Mouse (Mus musculus) liver, embryonic 11.5 days (tissue): ENCODE measurements at regions not wholly inside any gene's neighbourhood (a gene's known extent, or its start where the extent isn't known, plus 50 kb on each side); places are given as distances from the start of the nearest gene placed in this dataset.

Experiments used
- ATAC-seq: fragments of 200-750 bp; cut with Nextera tagmentation; replicated peaks from 2 replicates; pipeline ENCODE4 v1.8.0; 2017; ENCODE audit warnings: moderate number of reproducible peaks, mild to moderate bottlenecking, moderate TSS enrichment, moderate library complexity; ENCODE audit not compliant: low FRiP score
- DNase-seq: peaks from one replicate; pipeline ENCODE4 v3.0.0-alpha.2; 2017; ENCODE audit warnings: low spot score
- H3K27ac ChIP-seq: fragments of 300-500 bp; sonication (generic); 2 replicates; pipeline ENCODE4 v1.5.1; 2014; ENCODE audit warnings: mild to moderate bottlenecking, low read depth, low read length, control low read depth
- H3K27me3 ChIP-seq: fragments of 300-500 bp; sonication (generic); replicated peaks from 2 replicates; pipeline ENCODE4 v1.6.1; 2014; ENCODE audit warnings: low read length, mixed read lengths; ENCODE audit not compliant: control insufficient read depth, insufficient read depth
- H3K36me3 ChIP-seq: fragments of 300-500 bp; sonication (generic); 2 replicates; pipeline ENCODE4 v1.6.1; 2014; ENCODE audit warnings: mild to moderate bottlenecking, low read length, moderate library complexity, mixed read lengths; ENCODE audit not compliant: control insufficient read depth, insufficient read depth
- H3K4me1 ChIP-seq: fragments of 300-500 bp; sonication (generic); replicated peaks from 2 replicates; pipeline ENCODE4 v1.6.1; 2014; ENCODE audit warnings: low read length, mixed read lengths; ENCODE audit not compliant: control insufficient read depth, insufficient read depth
- H3K4me2 ChIP-seq: fragments of 300-500 bp; sonication (generic); 2 replicates; pipeline ENCODE4 v1.6.1; 2014; ENCODE audit warnings: mild to moderate bottlenecking, control low read depth, moderate library complexity
- H3K4me3 ChIP-seq: fragments of 300-500 bp; sonication (generic); 2 replicates; pipeline ENCODE4 v1.5.1; 2014; ENCODE audit warnings: low read depth, low read length, control low read depth
- H3K9ac ChIP-seq: fragments of 300-500 bp; sonication (generic); 2 replicates; pipeline ENCODE4 v1.6.1; 2014; ENCODE audit warnings: low read depth, low read length, control low read depth
- H3K9me3 ChIP-seq: fragments of 300-500 bp; sonication (generic); 2 replicates; pipeline ENCODE4 v1.6.1; 2016; ENCODE audit warnings: low read length, inconsistent platforms, mixed read lengths; ENCODE audit not compliant: control insufficient read depth
- WGBS: fragments of 180-500 bp; shearing (Covaris S2); extraction: QIAGEN DNeasy Blood & Tissue Kit; methylation state at CpG from one replicate; pipeline ENCODE4 v1.1.7; 2014; 5-methylcytosine and 5-hydroxymethylcytosine counted together

- H3K4me3 ChIP-seq = no peak overlapping the region
- DNase-seq (no peak), ATAC-seq (no peak)
- H3K27me3 ChIP-seq = no peaks in the 10 kb centered on the region
- H3K4me1 ChIP-seq = no peaks in the 10 kb centered on the region
- H3K4me2 ChIP-seq = no peak overlapping the region
- H3K27ac ChIP-seq = no peak overlapping the region
- H3K36me3 ChIP-seq = no peaks in the 10 kb centered on the region
- H3K9ac ChIP-seq = no peak overlapping the region
- no peaks in the 10 kb centered on the region for H3K9me3 ChIP-seq
- WGBS = 81% methylated on average over 3 of the region's 3 CpGs
These were observed 242.0 kb downstream of the Pdha2 start for GRCm38 (mm10) chr3:140969892-140970880.

- Histone ChIP-seq H3K9me3 (no peaks in the 10 kb centered on the region), H3K4me2 (no peak overlapping the region), H3K4me1 (no peaks in the 10 kb centered on the region), H3K4me3 (no peak overlapping the region), H3K27ac (no peak overlapping the region), H3K36me3 (no peaks in the 10 kb centered on the region), H3K9ac (no peak overlapping the region), H3K27me3 (no peaks in the 10 kb centered on the region)
- no peak for ATAC-seq
- WGBS = 74% methylated on average over 3 of the region's 3 CpGs
- no peak for DNase-seq
These were observed 243.6 kb downstream of the Pdha2 start for GRCm38 (mm10) chr3:140968556-140968955.

- WGBS = 80% methylated on average over 1 of the region's 1 CpGs
- Histone ChIP-seq H3K27me3 (no peaks in the 10 kb centered on the region), H3K9me3 (no peaks in the 10 kb centered on the region), H3K4me2 (no peak overlapping the region), H3K9ac (no peak overlapping the region), H3K4me3 (no peak overlapping the region), H3K4me1 (no peaks in the 10 kb centered on the region), H3K36me3 (no peaks in the 10 kb centered on the region), H3K27ac (no peak overlapping the region)
- DNase-seq = no peak
- ATAC-seq = no peak
These were observed 254.5 kb downstream of the Pdha2 start for GRCm38 (mm10) chr3:140957666-140958065.

- Histone ChIP-seq H3K4me2 (no peak overlapping the region), H3K9ac (no peak overlapping the region), H3K36me3 (no peaks in the 10 kb centered on the region), H3K27ac (no peak overlapping the region), H3K4me3 (no peak overlapping the region), H3K27me3 (no peaks in the 10 kb centered on the region), H3K4me1 (peaks cover 4% of the 10 kb centered on the region; the same call in 1 of the 2 replicates), H3K9me3 (no peaks in the 10 kb centered on the region)
- WGBS = 62% methylated on average over 3 of the region's 3 CpGs
- DNase-seq (no peak), ATAC-seq (no peak)
These were observed 259.9 kb downstream of the Pdha2 start for GRCm38 (mm10) chr3:140952111-140952800.

GRCm38 (mm10) chr3:140951024-140951423 is 261.1 kb downstream of the Pdha2 start:
- Histone ChIP-seq H3K36me3 (no peaks in the 10 kb centered on the region), H3K9ac (no peak overlapping the region), H3K9me3 (no peaks in the 10 kb centered on the region), H3K4me3 (no peak overlapping the region), H3K27ac (no peak overlapping the region), H3K27me3 (no peaks in the 10 kb centered on the region), H3K4me2 (no peak overlapping the region), H3K4me1 (peaks cover 4% of the 10 kb centered on the region; the same call in 1 of the 2 replicates)
- ATAC-seq (no peak), DNase-seq (no peak)
- 47% methylated on average over 2 of the region's 2 CpGs for WGBS

- H3K9ac ChIP-seq = no peak overlapping the region
- no peaks in the 10 kb centered on the region for H3K27me3 ChIP-seq
- peak overlapping the region; percentile 63 for H3K27ac ChIP-seq
- peak; percentile 96 for ATAC-seq
- no peak for DNase-seq
- H3K4me2 ChIP-seq = peak overlapping the region; percentile 47
- peaks cover 4% of the 10 kb centered on the region; the same call in 1 of the 2 replicates for H3K4me1 ChIP-seq
- H3K9me3 ChIP-seq = no peaks in the 10 kb centered on the region
- WGBS = 10% methylated on average over 4 of the region's 4 CpGs
- no peaks in the 10 kb centered on the region for H3K36me3 ChIP-seq
- no peak overlapping the region for H3K4me3 ChIP-seq
These were observed 262.1 kb downstream of the Pdha2 start for GRCm38 (mm10) chr3:140949880-140950662.

- Histone ChIP-seq H3K4me1 (no peaks in the 10 kb centered on the region), H3K9me3 (no peaks in the 10 kb centered on the region), H3K27me3 (no peaks in the 10 kb centered on the region), H3K4me3 (no peak overlapping the region), H3K4me2 (no peak overlapping the region), H3K36me3 (no peaks in the 10 kb centered on the region), H3K9ac (no peak overlapping the region), H3K27ac (no peak overlapping the region)
- WGBS = 93% methylated on average over 1 of the region's 1 CpGs
- no peak for ATAC-seq
- DNase-seq = no peak
These were observed 269.7 kb downstream of the Pdha2 start for GRCm38 (mm10) chr3:140942450-140942849.

GRCm38 (mm10) chr3:140941898-140942297 is 270.3 kb downstream of the Pdha2 start:
- Histone ChIP-seq H3K36me3 (no peaks in the 10 kb centered on the region), H3K27me3 (no peaks in the 10 kb centered on the region), H3K27ac (no peak overlapping the region), H3K4me3 (no peak overlapping the region), H3K4me1 (no peaks in the 10 kb centered on the region), H3K9me3 (no peaks in the 10 kb centered on the region), H3K4me2 (no peak overlapping the region), H3K9ac (no peak overlapping the region)
- DNase-seq (no peak), ATAC-seq (no peak)
- WGBS = 86% methylated on average over 7 of the region's 7 CpGs
